Mouse (Mus musculus) cerebellum, adult 9-11 months (tissue): ENCODE data around the gene Setd1b.

Experiments
- DNase-seq: peaks from one replicate; pipeline ENCODE4 v3.0.0; 2022

The Setd1b gene

GRCm38 (mm10) chr5:123140694-123141554, 1.1 kb upstream of the Setd1b start:
- peak; percentile 96 for DNase-seq

DNA sequence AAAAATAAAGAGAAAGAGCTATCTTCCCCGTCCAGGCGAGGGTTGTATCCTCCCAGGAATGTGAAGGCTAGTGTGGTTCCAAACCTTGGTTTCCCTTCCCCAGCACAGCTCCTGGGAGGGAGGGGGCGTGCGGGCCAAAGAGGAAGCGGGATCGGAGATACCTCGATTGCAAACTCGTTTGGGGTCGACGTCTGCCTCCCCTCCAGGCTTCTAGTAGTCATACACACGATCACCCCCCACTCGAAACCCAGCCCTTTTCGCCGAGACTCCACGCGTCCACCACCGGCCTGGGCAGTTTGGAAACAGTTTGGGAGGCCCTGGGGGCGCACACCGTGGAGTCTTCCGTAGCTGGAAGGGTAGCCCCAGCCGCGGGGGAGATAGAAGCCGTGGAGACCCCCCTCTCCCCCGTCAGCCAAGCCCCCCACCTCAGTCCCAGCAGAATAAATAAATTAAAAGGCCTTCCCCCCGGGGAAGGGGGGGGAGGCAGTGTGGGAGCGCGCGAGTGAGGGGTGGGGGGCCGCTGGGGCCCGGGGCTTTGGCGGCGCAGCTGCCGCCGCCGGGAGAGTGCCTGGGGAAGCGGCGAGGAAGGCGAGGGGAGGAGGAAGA, 335 bp upstream of the Setd1b start:
- peak; percentile 80 for DNase-seq

DNA sequence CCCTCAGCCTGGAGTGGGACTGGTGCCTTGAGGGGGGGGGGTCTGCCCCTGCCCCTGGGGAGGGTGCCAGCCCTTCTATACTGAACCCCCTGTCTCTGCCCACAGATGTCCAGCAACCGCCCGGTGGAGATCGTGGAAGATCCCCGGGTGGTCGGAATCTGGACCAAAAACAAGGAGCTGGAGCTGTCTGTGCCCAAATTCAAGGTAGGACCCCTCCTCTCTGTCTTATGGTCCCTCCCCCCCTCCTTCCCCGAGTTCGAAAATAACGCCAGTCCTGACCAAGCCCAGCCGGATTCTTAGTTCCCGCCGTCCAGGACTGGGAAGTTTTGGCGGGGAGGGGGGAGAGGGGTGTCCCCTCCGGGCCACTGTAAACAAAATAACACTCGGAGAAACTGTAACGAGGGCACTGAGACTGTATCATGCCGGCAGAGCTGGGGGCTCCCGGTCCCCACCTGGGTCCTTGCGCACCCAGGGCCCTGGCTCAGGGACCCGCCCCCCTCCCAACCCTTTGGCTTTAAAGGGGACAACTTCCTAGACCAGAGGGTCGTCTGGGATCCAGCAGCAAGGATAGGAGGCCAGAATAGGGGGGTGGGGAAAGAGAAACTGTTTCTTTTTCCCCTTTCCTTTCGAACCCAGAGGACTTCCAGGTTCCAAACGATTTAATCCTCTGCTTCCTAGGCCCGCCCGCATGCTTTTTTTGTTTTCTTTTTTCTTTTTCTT, 1.4 kb downstream of the Setd1b start:
- peak; percentile 78 for DNase-seq

GRCm38 (mm10) chr5:123143971-123144745, 2.2 kb downstream of the Setd1b start:
- peak; percentile 76 for DNase-seq

- peak; percentile 64 for DNase-seq
Observed at GRCm38 (mm10) chr5:123144746-123145590, 3.0 kb downstream of the Setd1b start.

- no peak for DNase-seq
Observed at GRCm38 (mm10) chr5:123146357-123146756, 4.4 kb downstream of the Setd1b start.

DNA sequence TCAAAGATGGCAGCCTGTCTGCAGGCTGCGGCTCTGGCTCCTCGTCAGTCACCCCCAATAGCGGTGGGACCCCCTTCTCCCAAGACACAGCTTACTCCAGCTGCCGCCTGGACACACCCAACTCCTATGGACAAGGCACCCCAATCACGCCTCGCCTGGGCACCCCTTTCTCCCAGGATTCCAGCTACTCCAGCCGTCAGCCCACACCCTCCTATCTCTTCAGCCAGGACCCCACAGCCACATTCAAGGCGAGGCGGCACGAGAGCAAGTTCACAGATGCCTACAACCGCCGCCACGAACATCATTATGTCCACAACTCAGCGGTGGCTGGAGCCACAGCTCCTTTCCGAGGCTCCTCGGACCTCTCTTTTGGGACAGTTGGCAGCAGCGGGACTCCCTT, 5.6 kb downstream of the Setd1b start:
- DNase-seq, result peak; percentile 56

DNA sequence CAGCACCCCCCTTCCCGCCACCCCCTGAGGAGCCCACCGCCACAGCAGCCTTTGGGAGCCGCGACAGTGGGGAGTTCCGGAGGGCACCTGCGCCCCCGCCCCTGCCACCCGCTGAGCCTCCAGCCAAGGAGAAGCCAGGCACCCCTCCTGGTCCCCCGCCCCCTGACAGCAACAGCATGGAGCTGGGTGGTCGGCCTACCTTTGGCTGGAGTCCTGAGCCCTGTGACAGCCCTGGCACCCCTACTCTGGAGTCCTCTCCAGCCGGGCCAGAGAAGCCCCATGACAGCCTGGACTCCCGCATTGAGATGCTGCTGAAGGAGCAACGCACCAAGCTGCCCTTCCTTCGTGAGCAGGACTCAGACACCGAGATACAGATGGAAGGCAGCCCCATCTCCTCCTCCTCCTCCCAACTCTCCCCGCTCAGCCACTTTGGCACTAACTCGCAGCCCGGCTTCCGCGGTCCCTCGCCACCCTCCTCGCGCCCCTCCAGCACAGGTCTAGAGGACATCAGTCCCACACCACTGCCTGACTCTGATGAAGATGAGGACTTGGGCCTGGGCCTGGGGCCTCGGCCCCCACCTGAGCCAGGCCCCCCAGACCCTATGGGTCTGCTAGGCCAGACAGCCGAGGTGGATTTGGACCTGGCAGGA, 6.2 kb downstream of the Setd1b start:
- peak; percentile 69 for DNase-seq

- peak; percentile 91 for DNase-seq
Observed at GRCm38 (mm10) chr5:123149451-123150400, 7.7 kb downstream of the Setd1b start.

DNA sequence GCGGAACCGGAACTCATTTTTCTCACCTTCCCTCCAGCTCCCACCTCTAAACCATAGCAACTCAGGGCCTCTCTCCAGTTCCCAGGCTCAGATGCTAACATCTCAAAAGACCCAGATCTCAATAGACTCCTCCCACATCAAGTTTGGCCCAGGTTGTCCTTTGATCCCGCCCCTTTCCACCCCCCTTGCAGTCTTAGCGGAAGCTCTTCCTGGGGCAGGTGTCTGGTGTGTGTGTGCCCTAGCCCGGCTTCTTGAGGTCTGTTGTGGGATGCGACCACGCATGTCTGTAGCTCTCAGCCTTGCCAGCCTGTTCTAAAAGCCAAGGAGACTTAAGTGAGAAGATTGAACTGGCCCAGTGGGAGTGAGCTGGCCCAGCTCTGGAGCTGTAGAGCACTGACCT, 8.6 kb downstream of the Setd1b start:
- DNase-seq, result peak; percentile 70

DNA sequence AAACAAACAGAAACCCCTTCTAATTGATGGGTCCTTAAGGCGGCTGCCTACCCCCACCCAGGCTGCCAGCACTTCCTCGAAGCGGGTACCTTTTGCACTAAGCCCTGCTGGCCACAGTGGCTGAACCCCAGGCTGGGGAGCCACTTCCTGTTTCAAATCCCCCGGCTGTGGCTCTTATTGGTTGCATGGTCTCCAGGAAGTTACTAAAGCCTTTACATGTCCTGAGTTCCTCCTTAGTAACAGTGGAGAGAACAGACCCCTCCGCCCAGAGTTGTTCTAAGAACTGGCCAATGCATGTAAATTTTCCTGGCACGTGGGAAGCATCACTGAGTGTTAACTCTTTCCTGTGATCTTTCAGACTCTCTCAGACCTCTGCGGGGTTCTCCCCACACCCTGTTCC, 9.1 kb downstream of the Setd1b start:
- no peak for DNase-seq

DNA sequence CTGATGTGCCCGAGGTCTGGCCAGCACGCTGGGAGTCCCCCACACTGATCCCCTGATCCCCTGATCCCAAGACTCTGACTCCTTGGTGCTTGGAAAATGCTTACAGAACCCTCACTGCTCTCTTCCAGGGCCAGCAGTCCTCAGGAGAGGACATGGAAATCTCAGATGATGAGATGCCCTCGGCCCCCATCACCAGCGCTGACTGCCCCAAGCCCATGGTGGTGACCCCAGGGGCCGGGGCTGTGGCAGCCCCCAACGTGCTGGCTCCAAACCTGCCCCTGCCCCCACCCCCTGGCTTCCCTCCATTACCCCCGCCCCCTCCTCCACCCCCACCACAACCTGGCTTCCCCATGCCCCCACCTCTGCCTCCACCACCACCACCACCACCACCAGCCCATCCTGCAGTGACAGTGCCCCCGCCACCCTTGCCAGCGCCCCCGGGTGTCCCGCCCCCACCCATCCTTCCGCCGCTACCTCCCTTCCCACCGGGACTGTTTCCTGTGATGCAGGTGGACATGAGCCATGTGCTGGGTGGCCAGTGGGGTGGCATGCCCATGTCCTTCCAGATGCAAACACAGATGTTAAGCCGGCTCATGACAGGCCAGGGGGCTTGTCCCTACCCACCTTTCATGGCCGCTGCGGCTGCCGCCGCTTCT, 9.8 kb downstream of the Setd1b start:
- peak; percentile 34 for DNase-seq

DNA sequence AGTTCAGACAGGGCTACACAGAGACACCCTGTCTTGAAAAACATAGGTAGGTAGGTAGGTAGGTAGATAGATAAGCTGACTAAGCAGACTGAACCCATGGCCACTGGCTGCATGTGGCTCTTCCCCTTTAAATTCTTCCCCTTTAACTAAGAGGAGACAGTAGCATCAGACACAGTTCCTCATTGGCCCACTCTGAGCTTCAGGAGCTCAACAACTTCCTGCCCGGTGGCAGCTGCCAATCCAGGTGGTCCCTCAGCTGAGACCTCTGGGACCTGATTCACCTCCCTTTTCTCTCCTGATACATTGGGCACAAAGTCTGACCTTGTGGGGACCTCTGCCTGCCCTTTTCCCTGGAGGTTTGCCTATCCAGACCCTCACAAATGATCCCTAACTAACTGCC, 10.9 kb downstream of the Setd1b start:
- peak; percentile 35 for DNase-seq

GRCm38 (mm10) chr5:123155425-123155824, 13.4 kb downstream of the Setd1b start:
- DNase-seq, result peak; percentile 70

DNA sequence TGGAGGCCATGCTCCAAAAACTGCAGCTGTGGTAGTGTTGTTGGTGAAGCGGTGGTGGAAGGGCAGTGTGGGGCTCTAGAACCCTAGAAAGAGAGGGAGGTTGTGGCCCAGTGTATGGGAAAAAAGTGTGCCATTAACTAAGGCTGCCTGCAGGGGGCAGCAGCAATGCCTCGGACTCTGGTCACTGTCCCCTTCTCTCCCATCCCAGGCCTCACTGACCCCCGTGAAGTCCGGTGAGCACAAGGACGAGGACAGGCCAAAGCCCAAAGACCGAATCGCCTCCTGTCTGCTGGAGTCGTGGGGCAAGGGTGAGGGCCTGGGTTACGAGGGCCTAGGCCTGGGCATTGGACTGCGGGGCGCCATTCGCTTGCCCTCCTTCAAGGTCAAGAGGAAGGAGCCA, 14.8 kb downstream of the Setd1b start:
- peak; percentile 41 for DNase-seq

DNA sequence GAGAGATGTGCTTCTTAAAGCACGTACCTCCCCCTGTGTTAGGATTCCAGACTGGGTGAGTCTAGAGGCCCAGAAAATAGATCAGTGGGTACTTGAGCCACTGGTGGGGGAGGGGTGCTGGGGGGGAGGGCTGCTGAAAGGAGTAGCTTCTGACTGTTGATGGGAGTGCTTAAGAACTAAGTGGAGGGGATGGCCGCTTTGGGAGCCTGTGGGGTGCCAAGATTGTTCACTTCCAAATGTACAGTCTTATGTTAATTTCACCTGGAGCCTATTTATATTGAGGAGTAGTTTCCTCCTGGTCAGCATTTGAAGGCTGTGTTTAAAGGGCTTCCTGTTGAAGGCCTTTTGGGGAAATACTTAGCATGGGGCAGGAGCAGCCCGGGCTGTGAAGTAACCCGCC, 16.0 kb downstream of the Setd1b start:
- DNase-seq, result no peak

- no peak for DNase-seq
Observed at GRCm38 (mm10) chr5:123159446-123159845, 17.5 kb downstream of the Setd1b start.

DNA sequence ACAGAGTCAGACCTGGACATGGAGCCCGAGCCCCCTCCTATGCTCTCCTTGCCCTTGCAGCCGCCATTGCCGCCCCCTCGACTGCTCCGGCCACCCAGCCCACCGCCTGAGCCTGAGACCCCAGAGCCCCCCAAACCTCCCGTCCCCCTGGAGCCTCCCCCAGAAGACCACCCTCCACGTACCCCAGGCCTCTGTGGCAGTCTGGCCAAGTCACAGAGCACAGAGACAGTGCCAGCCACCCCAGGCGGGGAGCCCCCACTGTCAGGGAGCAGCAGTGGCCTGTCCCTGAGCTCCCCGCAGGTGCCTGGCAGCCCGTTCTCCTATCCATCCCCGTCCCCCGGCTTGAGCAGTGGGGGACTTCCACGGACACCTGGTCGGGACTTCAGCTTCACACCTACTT, 17.9 kb downstream of the Setd1b start:
- no peak for DNase-seq

DNA sequence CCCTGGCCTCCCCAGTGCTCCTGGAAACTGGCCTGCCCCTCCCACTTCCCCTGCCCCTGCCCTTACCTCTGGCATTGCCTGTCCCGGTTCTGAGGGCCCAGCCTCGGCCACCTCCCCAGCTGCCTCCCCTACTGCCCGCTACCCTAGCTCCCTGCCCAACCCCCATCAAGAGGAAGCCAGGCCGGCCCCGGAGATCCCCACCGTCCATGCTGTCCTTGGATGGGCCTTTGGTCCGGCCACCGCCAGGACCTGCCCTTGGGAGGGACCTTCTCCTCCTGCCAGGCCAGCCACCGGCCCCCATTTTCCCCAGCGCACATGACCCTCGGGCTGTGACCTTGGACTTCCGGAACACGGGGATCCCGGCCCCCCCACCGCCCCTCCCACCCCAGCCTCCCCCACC, 18.3 kb downstream of the Setd1b start:
- no peak for DNase-seq

DNA sequence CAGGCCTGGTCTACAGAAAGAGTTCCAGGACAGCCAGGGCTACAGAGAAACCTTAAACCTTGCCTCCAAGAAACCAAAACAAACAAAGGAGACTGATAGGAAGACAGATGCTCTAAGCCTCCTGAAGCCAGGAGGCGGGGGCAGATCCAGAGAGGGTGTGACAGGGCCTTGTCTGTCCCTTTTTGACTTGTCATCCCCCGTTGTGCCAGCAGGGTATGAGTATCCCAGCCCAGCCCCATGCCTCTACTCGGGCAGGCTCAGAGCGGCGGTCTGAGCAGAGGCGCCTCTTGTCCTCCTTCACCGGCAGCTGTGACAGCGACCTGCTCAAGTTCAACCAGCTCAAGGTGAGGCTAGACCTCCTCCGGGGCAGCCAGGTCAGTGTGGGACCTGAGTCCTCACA, 20.9 kb downstream of the Setd1b start:
- no peak for DNase-seq
